Mouse (Mus musculus): Measurements from ENCODE around the gene Arhgef12.

Arhgef12 gene

GRCm38 (mm10) chr9:43116134-43116996 lies 9.3 kb upstream of the Arhgef12 start, which contains the start of gene Tmem136:
Tmem136 (minus strand) TSS chr9:43116570.
- TF ChIP-seq GATA4 (IDR thresholded peaks at IDR 0.05; ENCODE audit: insufficient replicate concordance, low read length), result no peak

- TF ChIP-seq GATA4 (IDR thresholded peaks at IDR 0.05; ENCODE audit: insufficient replicate concordance, low read length), result no peak
Observed at GRCm38 (mm10) chr9:43115431-43116133, 8.5 kb upstream of the Arhgef12 start.

- TF ChIP-seq GATA4 (IDR thresholded peaks at IDR 0.05; ENCODE audit: insufficient replicate concordance, low read length), result no peak
Observed at GRCm38 (mm10) chr9:43114833-43115232, 7.8 kb upstream of the Arhgef12 start.

- no peak for TF ChIP-seq GATA4 (IDR thresholded peaks at IDR 0.05; ENCODE audit: insufficient replicate concordance, low read length)
Observed at GRCm38 (mm10) chr9:43110286-43110980, 3.4 kb upstream of the Arhgef12 start.

- TF ChIP-seq GATA4 (IDR thresholded peaks at IDR 0.05; ENCODE audit: insufficient replicate concordance, low read length), result no peak
Observed at GRCm38 (mm10) chr9:43109125-43109524, 2.1 kb upstream of the Arhgef12 start.

- TF ChIP-seq GATA4 (IDR thresholded peaks at IDR 0.05; ENCODE audit: insufficient replicate concordance, low read length), result no peak
Observed at GRCm38 (mm10) chr9:43108721-43109120, 1.7 kb upstream of the Arhgef12 start.

GRCm38 (mm10) chr9:43108081-43108480 lies 1.0 kb upstream of the Arhgef12 start:
- TF ChIP-seq GATA4 (IDR thresholded peaks at IDR 0.05; ENCODE audit: insufficient replicate concordance, low read length), result no peak

GRCm38 (mm10) chr9:43107555-43107954 lies 516 bp upstream of the Arhgef12 start:
- TF ChIP-seq GATA4 (IDR thresholded peaks at IDR 0.05; ENCODE audit: insufficient replicate concordance, low read length), result no peak

- TF ChIP-seq GATA4 (IDR thresholded peaks at IDR 0.05; ENCODE audit: insufficient replicate concordance, low read length), result no peak
Observed at GRCm38 (mm10) chr9:43106426-43107186, 433 bp downstream of the Arhgef12 start.

- TF ChIP-seq GATA4 (IDR thresholded peaks at IDR 0.05; ENCODE audit: insufficient replicate concordance, low read length), result no peak
Observed at GRCm38 (mm10) chr9:43105664-43106361, 1.2 kb downstream of the Arhgef12 start.

- TF ChIP-seq GATA4 (IDR thresholded peaks at IDR 0.05; ENCODE audit: insufficient replicate concordance, low read length), result peak; percentile 15; the same call in 1 of the 2 replicates
Observed at GRCm38 (mm10) chr9:43104873-43105663, 2.0 kb downstream of the Arhgef12 start.

- no peak for TF ChIP-seq GATA4 (IDR thresholded peaks at IDR 0.05; ENCODE audit: insufficient replicate concordance, low read length)
Observed at GRCm38 (mm10) chr9:43104526-43104872, 2.5 kb downstream of the Arhgef12 start.

- TF ChIP-seq GATA4 (IDR thresholded peaks at IDR 0.05; ENCODE audit: insufficient replicate concordance, low read length), result no peak
Observed at GRCm38 (mm10) chr9:43103675-43104299, 3.3 kb downstream of the Arhgef12 start.

Data from liver, adult (tissue).